Mouse (Mus musculus): ENCODE measurements around the gene Kdelc1.

Kdelc1 gene

GRCm38 (mm10) chr1:44061836-44062235, 56.8 kb downstream of the Kdelc1 start, which contains the start of gene Gm8251:
Gene Gm8251, minus strand, starts transcription at chr1:44061936.
- DNase-seq = no peak

GRCm38 (mm10) chr1:44057805-44058204, 60.8 kb downstream of the Kdelc1 start:
- DNase-seq = no peak
